Mouse (Mus musculus) left cerebral cortex, adult 2 months (tissue): ENCODE data around the gene Retnlb. TPM values are rescaled to one million over a fixed set of nuclear protein-coding genes. Genes with fewer than 3 reads are reported as not detected.
A peak's percentile ranks its signal among the peaks of the same experiment; 100 is the strongest.
"Not testable (repeated sequence)": the region's sequence is repeated elsewhere in the genome, so short reads cannot be mapped to it uniquely, and the experiment has no call there.

Source experiments
- DNase-seq, 2 experiments: peaks; one replicate each; pipeline ENCODE4 v3.0.0; 2021 to 2022; ENCODE audit warnings: low spot score in 2 of 2, mixed read lengths in 1 of 2; ENCODE audit errors: extremely low spot score in 1 of 2
- H3K27ac ChIP-seq: fragments of 200-600 bp; 2 replicates; pipeline ENCODE4 v1.8.1; 2022
- H3K4me3 ChIP-seq: fragments of 200-600 bp; 2 replicates; pipeline ENCODE4 v1.8.1; 2022
- CTCF ChIP-seq: fragments of 200-600 bp; IDR thresholded peaks from 2 replicates; pipeline ENCODE4 v1.8.1; 2022; ENCODE audit warnings: antibody characterized with exemption, mild to moderate bottlenecking, moderate library complexity
- intact Hi-C: fragments of 180-260 bp; cut with DNase I; formaldehyde crosslinking; loops from one replicate; pipeline ENCODE4 v1.15.1; 2025
- total RNA-seq, 2 experiments: library from RNA; stranded (reverse); gene quantifications; 2 replicates each; pipeline ENCODE4 v1.2.3; 2021

The Retnlb gene
- total RNA-seq, 2 experiments from 2014 or later: not detected

- DNase-seq: no peak
- TF ChIP-seq CTCF: no peak
- intact Hi-C loops: no loop called here
- Histone ChIP-seq H3K4me3 (no peak overlapping the region), H3K27ac (no peak overlapping the region)
These were observed 1.9 kb downstream of the Retnlb start for GRCm38 (mm10) chr16:48818524-48818923.

DNA sequence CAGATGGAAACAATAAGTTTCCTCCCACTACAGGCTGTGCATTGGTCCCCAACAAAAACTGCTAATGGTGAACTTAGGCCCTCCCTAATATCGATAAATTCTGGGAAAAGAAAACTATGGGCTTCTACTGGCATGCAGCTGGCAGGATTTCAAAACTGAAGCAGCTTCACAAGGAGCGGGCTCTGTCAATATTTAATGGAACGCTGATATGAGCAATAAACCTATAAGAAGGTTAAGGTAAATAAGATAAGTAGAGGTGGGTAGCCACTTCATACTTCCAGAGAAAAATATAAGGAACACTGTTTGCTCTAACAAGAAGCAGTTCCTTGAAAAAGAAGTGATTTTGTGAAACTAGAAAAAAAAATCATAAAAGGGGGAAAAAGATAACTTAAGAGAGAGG is 9.8 kb downstream of the Retnlb start:
- DNase-seq: no peak
- intact Hi-C loops: no loop called here

DNA sequence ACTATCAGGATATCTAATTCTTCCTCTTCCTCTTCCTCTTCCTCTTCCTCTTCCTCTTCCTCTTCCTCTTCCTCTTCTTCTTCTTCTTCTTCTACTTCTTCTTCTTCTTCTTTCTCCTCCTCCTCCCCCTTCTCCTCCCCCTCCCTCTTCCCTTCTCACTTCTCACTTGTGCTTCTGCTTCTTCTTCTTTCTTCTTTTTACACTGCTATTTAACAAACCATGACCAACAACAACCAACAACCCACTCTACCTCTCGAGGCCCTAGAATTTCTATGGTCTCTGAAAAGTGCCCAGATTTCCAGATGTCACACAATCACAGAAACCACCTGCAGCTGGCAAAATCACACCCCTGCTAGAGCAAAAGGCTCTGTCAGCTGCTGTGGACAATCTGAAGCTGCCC is 11.0 kb downstream of the Retnlb start:
- Histone ChIP-seq H3K4me3 (no peak overlapping the region), H3K27ac (no peak overlapping the region)
- TF ChIP-seq CTCF: no peak
- DNase-seq: no peak
- intact Hi-C loops: no loop called here

More for the DNA sequence above, 9.8 kb downstream of the Retnlb start:
- Histone ChIP-seq H3K4me3 (no peak overlapping the region), H3K27ac (no peak overlapping the region)
- no peak for TF ChIP-seq CTCF

- DNase-seq: no peak
- no peak overlapping the region for H3K27ac ChIP-seq
- intact Hi-C loops: no loop called here
- H3K4me3 ChIP-seq: no peak overlapping the region
- TF ChIP-seq CTCF: no peak
These were observed 12.4 kb downstream of the Retnlb start for GRCm38 (mm10) chr16:48829060-48829459.

GRCm38 (mm10) chr16:48832055-48832454 is 15.4 kb downstream of the Retnlb start:
- intact Hi-C loops: no loop called here
- no peak for DNase-seq
- no peak overlapping the region for H3K4me3 ChIP-seq
- TF ChIP-seq CTCF: no peak
- no peak overlapping the region for H3K27ac ChIP-seq

- DNase-seq, H3K4me3 ChIP-seq, intact Hi-C loops, H3K27ac ChIP-seq: not testable (repeated sequence)
These were observed 17.0 kb downstream of the Retnlb start for GRCm38 (mm10) chr16:48833626-48834025.

DNA sequence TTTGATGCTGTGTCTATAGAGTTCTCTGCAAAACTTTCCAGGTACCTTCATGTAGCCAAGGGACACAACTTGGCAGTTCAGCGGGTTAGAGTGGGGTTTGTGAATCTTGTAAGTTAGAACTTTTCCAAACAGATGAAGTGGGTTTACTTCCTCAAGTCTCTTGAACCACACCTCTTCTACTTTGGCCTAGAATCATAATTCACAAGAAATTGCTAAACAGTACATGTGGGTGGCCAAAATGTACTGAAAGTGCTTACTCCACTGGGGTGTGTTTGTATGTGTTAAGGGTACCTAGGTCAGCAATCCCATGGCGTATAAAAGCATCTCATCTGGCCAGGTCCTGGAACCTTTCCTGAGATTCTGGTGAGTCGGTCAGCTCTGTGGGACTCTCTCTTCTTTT is 25.6 kb downstream of the Retnlb start, which contains the start of gene Retnla:
Gene Retnla, plus strand, starts transcription at position 286 of the 400 bp plus-strand sequence.
- intact Hi-C loops: no loop called here
- no peak for DNase-seq
- Histone ChIP-seq H3K27ac (no peak within 1 kb of the TSS), H3K4me3 (no peak within 1 kb of the TSS)
- TF ChIP-seq CTCF: no peak

DNA sequence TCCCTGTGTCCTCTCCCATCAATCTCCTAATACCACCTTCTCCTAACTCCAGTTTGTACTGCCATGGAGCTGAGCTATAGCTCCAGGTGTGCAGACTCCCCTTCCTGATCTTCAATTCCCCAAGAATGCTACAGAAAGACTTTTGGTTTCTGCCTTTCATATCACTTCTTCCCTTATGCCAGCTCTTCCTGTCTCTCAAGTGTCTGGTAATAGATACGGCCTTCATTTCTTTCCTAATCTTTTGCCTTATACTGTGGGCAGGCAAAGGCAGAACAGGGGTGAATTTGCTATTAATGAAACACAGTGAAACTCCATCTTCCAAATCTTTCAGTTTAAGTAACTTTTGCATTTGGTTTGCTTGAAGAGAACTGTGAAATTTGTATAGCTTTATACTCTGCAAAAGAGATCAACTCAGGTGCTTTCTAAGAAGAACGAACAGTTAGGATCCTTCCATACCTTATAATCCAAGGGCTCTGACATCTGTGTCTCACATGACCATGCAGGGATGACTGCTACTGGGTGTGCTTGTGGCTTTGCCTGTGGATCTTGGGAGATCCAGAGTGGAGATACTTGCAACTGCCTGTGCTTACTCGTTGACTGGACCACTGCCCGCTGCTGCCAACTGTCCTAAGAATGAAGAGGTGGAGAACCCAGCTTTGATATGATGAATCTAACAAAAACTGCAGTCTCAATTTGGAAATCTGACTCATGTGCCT is 27.2 kb downstream of the Retnlb start:
- intact Hi-C loops: no loop called here
- no peak for TF ChIP-seq CTCF
- DNase-seq: peak in 1 of 2 experiments; percentile 11
- Histone ChIP-seq H3K4me3 (no peak overlapping the region), H3K27ac (no peak overlapping the region)

- intact Hi-C loops, DNase-seq, H3K4me3 ChIP-seq, H3K27ac ChIP-seq: not testable (repeated sequence)
These were observed 48.3 kb downstream of the Retnlb start for GRCm38 (mm10) chr16:48865004-48865403.

DNA sequence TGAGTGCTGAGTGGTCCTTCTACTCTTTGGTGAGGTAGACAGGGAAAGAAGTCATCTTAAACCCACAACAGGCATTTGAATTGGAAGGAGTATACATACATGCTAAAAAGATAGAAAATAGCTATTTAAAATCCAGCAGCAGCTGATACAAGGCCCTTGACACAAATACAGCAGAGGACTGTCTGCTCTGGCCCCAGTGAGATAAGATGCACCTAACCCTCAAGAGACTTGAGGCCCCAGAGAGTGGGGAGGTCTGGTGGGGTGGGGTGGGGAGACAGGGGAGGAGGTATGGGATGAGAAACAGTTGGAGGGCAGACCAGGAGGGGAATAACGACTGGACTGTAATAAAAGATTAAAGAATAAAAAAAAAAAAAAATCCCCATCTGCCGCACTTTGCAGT is 51.0 kb downstream of the Retnlb start:
- Histone ChIP-seq H3K27ac (no peak overlapping the region), H3K4me3 (no peak overlapping the region)
- DNase-seq: no peak
- intact Hi-C loops: no loop called here
- no peak for TF ChIP-seq CTCF

Other genes with a start within 250 kb of the Retnlb start
- gene Trat1, start 44.8 kb upstream of the Retnlb start, total RNA-seq: under 1 TPM in 1 of 2 experiments, not detected in 1; 0.19 TPM
- not detected for gene Retnla, start 25.7 kb downstream of the Retnlb start, total RNA-seq
- gene Retnlg, start 55.8 kb downstream of the Retnlb start, total RNA-seq: under 1 TPM in 1 of 2 experiments, not detected in 1; 0.63 TPM
- gene Dzip3, start 177.3 kb downstream of the Retnlb start, total RNA-seq: 10 to 100 TPM; 75.5 to 82.6 TPM
- gene Cip2a, start 177.3 kb downstream of the Retnlb start, total RNA-seq: 1 to 10 TPM; 2.6 to 2.9 TPM
- under 1 TPM; 0.48 to 0.63 TPM for gene Myh15, start 240.6 kb downstream of the Retnlb start, total RNA-seq